Mouse (Mus musculus) MEL (cell line): ENCODE results near the gene Fgl2. TPM values are rescaled to one million over a fixed set of nuclear protein-coding genes. Genes with fewer than 3 reads are reported as not detected.

Source experiments
- DNase-seq: peaks from one replicate; pipeline ENCODE4 v3.0.0; 2011; ENCODE audit warnings: low read depth, low spot score
- H3K27ac ChIP-seq: 2 replicates; pipeline ENCODE4 v1.5.1; 2012; ENCODE audit warnings: low read depth, mild to moderate bottlenecking, control low read depth, low read length, moderate library complexity; ENCODE audit not compliant: control insufficient read depth
- H3K27me3 ChIP-seq, 2 experiments: fragments of 150-350 bp in 1 of 2; sonication (generic) in 1 of 2; 2 replicates each; pipeline ENCODE4 v1.6.1; 2012; ENCODE audit warnings: low read length in 2 of 2, mild to moderate bottlenecking in 2 of 2, improper control_type of control experiment in 1 of 2, moderate library complexity in 1 of 2; ENCODE audit not compliant: insufficient read depth in 2 of 2, control insufficient read depth in 1 of 2
- H3K36me3 ChIP-seq, 2 experiments: 2 replicates each; pipeline ENCODE4 v1.6.1; 2012 to 2014; ENCODE audit warnings: low read length in 2 of 2, improper control_type of control experiment in 1 of 2, inconsistent platforms in 1 of 2, mild to moderate bottlenecking in 1 of 2; ENCODE audit not compliant: insufficient read depth in 2 of 2, control insufficient read depth in 1 of 2
- H3K4me1 ChIP-seq, 2 experiments: fragments of 150-350 bp in 1 of 2; sonication (generic) in 1 of 2; 2 replicates each; pipeline ENCODE4 v1.6.1; 2012; ENCODE audit warnings: low read length in 2 of 2, improper control_type of control experiment in 1 of 2, mild to moderate bottlenecking in 1 of 2; ENCODE audit not compliant: insufficient read depth in 2 of 2, control insufficient read depth in 1 of 2
- H3K4me3 ChIP-seq, 2 experiments: fragments of 150-350 bp in 1 of 2; sonication (generic) in 1 of 2; 2 replicates each; pipeline ENCODE4 v1.5.1; 2012; ENCODE audit warnings: low read depth in 2 of 2, low read length in 2 of 2, mild to moderate bottlenecking in 2 of 2, moderate library complexity in 2 of 2, control low read depth in 1 of 2, improper control_type of control experiment in 1 of 2; ENCODE audit not compliant: control insufficient read depth in 1 of 2, insufficient read depth in 1 of 2
- H3K79me2 ChIP-seq: 2 replicates; pipeline ENCODE4 v1.6.1; 2012; ENCODE audit warnings: mild to moderate bottlenecking, low read length, moderate library complexity; ENCODE audit not compliant: control insufficient read depth, poor library complexity, insufficient read depth
- H3K9ac ChIP-seq: 2 replicates; pipeline ENCODE4 v1.6.1; 2012; ENCODE audit warnings: low read depth, mild to moderate bottlenecking, control low read depth, low read length, moderate library complexity; ENCODE audit not compliant: control insufficient read depth, poor library complexity, severe bottlenecking
- H3K9me3 ChIP-seq: fragments of 150-350 bp; sonication (generic); replicated peaks from 2 replicates; pipeline ENCODE4 v1.6.1; 2012; ENCODE audit warnings: mild to moderate bottlenecking, low read length, improper control_type of control experiment, moderate library complexity; ENCODE audit not compliant: insufficient read depth
- BHLHE40 ChIP-seq: IDR thresholded peaks from 2 replicates; pipeline ENCODE4 v1.6.1; 2012; ENCODE audit warnings: low read depth, mild to moderate bottlenecking, inconsistent platforms, low read length, improper control_type of control experiment, borderline replicate concordance
- CHD1 ChIP-seq: IDR thresholded peaks from 2 replicates; pipeline ENCODE4 v1.6.1; 2012; ENCODE audit warnings: low read depth, mild to moderate bottlenecking, inconsistent platforms, low read length, improper control_type of control experiment
- CHD2 ChIP-seq: IDR thresholded peaks from 2 replicates; pipeline ENCODE4 v1.6.1; 2011; ENCODE audit warnings: low read length, improper control_type of control experiment
- E2F4 ChIP-seq: IDR thresholded peaks from 2 replicates; pipeline ENCODE4 v1.6.1; 2011; ENCODE audit warnings: low read depth, low read length, improper control_type of control experiment, borderline replicate concordance
- ELF1 ChIP-seq: IDR thresholded peaks from 2 replicates; pipeline ENCODE4 v1.6.1; 2014; ENCODE audit warnings: low read depth, mild to moderate bottlenecking, inconsistent platforms, low read length, improper control_type of control experiment, moderate library complexity
- EP300 ChIP-seq, 2 experiments: IDR thresholded peaks; 2 replicates each; pipeline ENCODE4 v1.6.1; 2011; ENCODE audit warnings: improper control_type of control experiment in 2 of 2, low read length in 2 of 2, low read depth in 1 of 2, mild to moderate bottlenecking in 1 of 2
- HCFC1 ChIP-seq: IDR thresholded peaks from 2 replicates; pipeline ENCODE4 v1.6.1; 2012; ENCODE audit warnings: low read depth, mild to moderate bottlenecking, inconsistent platforms, low read length, improper control_type of control experiment, moderate library complexity
- KAT2A ChIP-seq: conservative IDR thresholded peaks from 2 replicates; pipeline ENCODE4 v1.6.1; 2012; ENCODE audit warnings: low read depth, low read length, improper control_type of control experiment, inconsistent platforms
- MAFK ChIP-seq: IDR thresholded peaks from 2 replicates; pipeline ENCODE4 v1.6.1; 2011; ENCODE audit warnings: low read depth, mild to moderate bottlenecking, low read length, improper control_type of control experiment, borderline replicate concordance
- MAZ ChIP-seq: IDR thresholded peaks from 2 replicates; pipeline ENCODE4 v1.6.1; 2012; ENCODE audit warnings: low read depth, mild to moderate bottlenecking, inconsistent platforms, low read length, improper control_type of control experiment
- MXI1 ChIP-seq: IDR thresholded peaks from 2 replicates; pipeline ENCODE4 v1.6.1; 2011; ENCODE audit warnings: mild to moderate bottlenecking, low read depth, low read length, improper control_type of control experiment
- MYB ChIP-seq: IDR thresholded peaks from 2 replicates; pipeline ENCODE4 v1.6.1; 2011; ENCODE audit warnings: mild to moderate bottlenecking, low read depth, low read length, improper control_type of control experiment
- MYC ChIP-seq: IDR thresholded peaks from 2 replicates; pipeline ENCODE4 v1.6.1; 2011; ENCODE audit warnings: low read depth, mild to moderate bottlenecking, low read length, improper control_type of control experiment, moderate library complexity
- NELFE ChIP-seq: IDR thresholded peaks from 2 replicates; pipeline ENCODE4 v1.6.1; 2011; ENCODE audit warnings: low read depth, low read length, improper control_type of control experiment
- NRF1 ChIP-seq: IDR thresholded peaks from 2 replicates; pipeline ENCODE4 v1.6.1; 2014; ENCODE audit warnings: low read depth, mild to moderate bottlenecking, inconsistent platforms, low read length, improper control_type of control experiment, moderate library complexity; ENCODE audit not compliant: poor library complexity, insufficient read depth, severe bottlenecking
- POLR2A ChIP-seq, 2 experiments: IDR thresholded peaks; 2 replicates each; pipeline ENCODE4 v1.6.1; 2011 to 2012; ENCODE audit warnings: low read length in 2 of 2, mild to moderate bottlenecking in 2 of 2, control low read depth in 1 of 2, improper control_type of control experiment in 1 of 2, low read depth in 1 of 2, moderate library complexity in 1 of 2; ENCODE audit not compliant: control insufficient read depth in 1 of 2, insufficient read depth in 1 of 2, poor library complexity in 1 of 2
- POLR2AphosphoS2 ChIP-seq: IDR thresholded peaks from 2 replicates; pipeline ENCODE4 v1.6.1; 2011; ENCODE audit warnings: low read length, improper control_type of control experiment
- POLR2AphosphoS5 ChIP-seq: IDR thresholded peaks from 2 replicates; pipeline ENCODE4 v1.6.1; 2012; ENCODE audit warnings: low read depth, borderline replicate concordance, mild to moderate bottlenecking, inconsistent platforms, low read length, moderate library complexity, mixed read lengths
- RCOR1 ChIP-seq: IDR thresholded peaks from 2 replicates; pipeline ENCODE4 v1.6.1; 2012; ENCODE audit warnings: low read depth, mild to moderate bottlenecking, inconsistent platforms, low read length, improper control_type of control experiment
- SMC3 ChIP-seq: IDR thresholded peaks from 2 replicates; pipeline ENCODE4 v1.6.1; 2011; ENCODE audit warnings: low read depth, low read length, improper control_type of control experiment
- TAL1 ChIP-seq: IDR thresholded peaks from 2 replicates; pipeline ENCODE4 v1.6.1; 2012; ENCODE audit warnings: mild to moderate bottlenecking, inconsistent platforms, low read length, moderate library complexity, mixed read lengths
- TBP ChIP-seq: IDR thresholded peaks from 2 replicates; pipeline ENCODE4 v1.8.0; 2011; ENCODE audit warnings: low read depth, low read length, improper control_type of control experiment
- UBTF ChIP-seq: IDR thresholded peaks from 2 replicates; pipeline ENCODE4 v1.6.1; 2012; ENCODE audit warnings: low read depth, mild to moderate bottlenecking, inconsistent platforms, low read length, improper control_type of control experiment, moderate library complexity, borderline replicate concordance; ENCODE audit not compliant: insufficient read depth
- USF1 ChIP-seq: IDR thresholded peaks from 2 replicates; pipeline ENCODE4 v1.6.1; 2014; ENCODE audit warnings: low read depth, mild to moderate bottlenecking, inconsistent platforms, low read length, improper control_type of control experiment, moderate library complexity
- USF2 ChIP-seq, 2 experiments: IDR thresholded peaks; 2 replicates each; pipeline ENCODE4 v1.6.1; 2011 to 2012; ENCODE audit warnings: improper control_type of control experiment in 2 of 2, low read length in 2 of 2, borderline replicate concordance in 1 of 2, inconsistent platforms in 1 of 2, low read depth in 1 of 2, mild to moderate bottlenecking in 1 of 2; ENCODE audit not compliant: insufficient read depth in 1 of 2
- polyA plus RNA-seq, 2 experiments: library from polyadenylated mRNA; stranded (reverse) in 1 of 2; unstranded in 1 of 2; fragments of >175 nt in 1 of 2; fragments of >200 nt in 1 of 2; gene quantifications; 2 replicates each; pipeline versions ENCODE4 v1.2.1 to v1.2.4; 2012; ENCODE audit warnings: low replicate concordance in 2 of 2, low read depth in 1 of 2; ENCODE audit not compliant: insufficient read length in 2 of 2, insufficient read depth in 1 of 2, missing spikeins in 1 of 2
- total RNA-seq: library from RNA; depleted of rRNA; stranded (reverse); fragments of 300-350 nt; gene quantifications from 2 replicates; pipeline ENCODE4 v1.2.3, GENCODE M21; 2012

The Fgl2 gene
- total and polyA plus RNA-seq, 3 experiments: 1.5 to 2.8 TPM; not detected in 1

DNA sequence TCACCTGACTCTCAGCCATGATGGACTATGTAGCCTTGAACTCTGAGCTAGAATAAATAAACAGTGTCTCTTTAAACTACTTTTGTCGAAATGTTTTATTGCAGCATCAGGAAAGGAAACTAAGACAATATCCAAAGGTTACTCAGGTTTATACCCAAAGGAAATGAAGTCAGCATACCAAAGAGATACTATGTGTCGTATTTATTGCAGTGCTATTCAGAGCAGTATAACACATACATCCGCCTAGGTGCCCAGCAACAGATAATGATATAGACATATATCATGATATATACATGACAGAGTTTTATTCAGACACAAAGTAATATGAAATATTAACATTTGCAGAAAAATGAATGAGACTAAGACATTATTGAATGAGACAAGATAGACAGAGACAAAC lies 9.1 kb upstream of the Fgl2 start:
- no peak overlapping the region for H3K4me3 ChIP-seq
- no peaks in the 10 kb centered on the region for H3K27me3 ChIP-seq
- no peak for TF ChIP-seq POLR2AphosphoS5
- TF ChIP-seq TAL1: no peak
- TF ChIP-seq MAZ: no peak
- TF ChIP-seq MYC: no peak
- no peak for TF ChIP-seq NELFE
- no peak for TF ChIP-seq UBTF
- no peak overlapping the region for H3K27ac ChIP-seq
- H3K4me1 ChIP-seq: no peaks in the 10 kb centered on the region
- H3K9me3 ChIP-seq: no peaks in the 10 kb centered on the region
- H3K36me3 ChIP-seq: no peaks in the 10 kb centered on the region
- no peak overlapping the region for H3K9ac ChIP-seq
- DNase-seq: no peak
- H3K79me2 ChIP-seq: no peaks in the 10 kb centered on the region

DNA sequence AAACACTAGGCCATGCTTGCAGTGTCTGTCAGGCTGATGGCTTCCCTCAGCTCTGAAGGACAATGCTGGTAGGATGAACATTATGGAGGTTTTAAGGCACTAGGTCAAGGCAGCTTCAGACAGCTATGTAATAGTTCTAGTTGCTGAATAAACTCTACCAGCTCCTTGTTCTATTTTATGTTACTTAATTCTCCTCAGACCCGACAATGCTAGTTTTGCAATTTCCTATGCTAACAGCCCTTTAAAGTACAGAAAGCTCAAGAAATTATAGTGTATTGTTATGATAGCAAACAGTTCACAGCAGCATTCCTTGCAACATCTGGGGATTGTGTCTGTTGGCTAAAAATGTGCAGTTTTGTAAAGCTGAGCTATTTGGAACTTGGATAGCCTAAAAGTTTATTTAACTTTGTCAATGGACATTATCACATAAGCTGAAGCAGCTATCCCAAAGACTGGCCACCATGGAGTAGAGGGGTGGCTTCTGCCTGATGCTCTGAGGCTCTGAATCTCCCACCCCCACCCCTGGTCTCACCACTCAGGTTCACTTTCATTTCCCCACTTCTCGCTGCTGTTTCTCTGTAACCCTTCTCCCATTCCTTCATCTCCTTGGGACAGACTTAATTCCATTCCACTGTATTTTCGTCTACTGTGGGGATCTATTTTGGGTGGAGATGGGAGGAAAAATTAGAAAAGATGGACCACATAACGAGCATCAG lies 5.9 kb upstream of the Fgl2 start:
- Histone ChIP-seq H3K27ac (no peak overlapping the region), H3K9ac (no peak overlapping the region), H3K4me3 (no peak overlapping the region), H3K27me3 (no peaks in the 10 kb centered on the region), H3K4me1 (peaks cover 0 to 11% of the 10 kb centered on the region in 2 experiments; a peak in 2 of 4 replicates), H3K79me2 (no peaks in the 10 kb centered on the region), H3K36me3 (peaks cover 0 to 6% of the 10 kb centered on the region in 2 experiments; a peak in 2 of 4 replicates), H3K9me3 (no peaks in the 10 kb centered on the region)
- no peak for TF ChIP-seq MAFK
- TF ChIP-seq RCOR1: no peak
- no peak for TF ChIP-seq KAT2A
- no peak for TF ChIP-seq MYC
- TF ChIP-seq HCFC1: no peak
- no peak for TF ChIP-seq NRF1
- no peak for TF ChIP-seq E2F4
- no peak for TF ChIP-seq MYB
- no peak for DNase-seq

GRCm38 (mm10) chr5:21367514-21367913 lies 4.9 kb upstream of the Fgl2 start:
- DNase-seq: no peak
- H3K9ac ChIP-seq: no peak overlapping the region
- peaks cover 0 to 8% of the 10 kb centered on the region in 2 experiments; a peak in 2 of 4 replicates for H3K36me3 ChIP-seq
- peaks cover 0 to 11% of the 10 kb centered on the region in 2 experiments; a peak in 2 of 4 replicates for H3K4me1 ChIP-seq
- H3K27ac ChIP-seq: no peak overlapping the region
- H3K9me3 ChIP-seq: no peaks in the 10 kb centered on the region
- no peaks in the 10 kb centered on the region for H3K27me3 ChIP-seq
- no peaks in the 10 kb centered on the region for H3K79me2 ChIP-seq
- H3K4me3 ChIP-seq: no peak overlapping the region
- TF ChIP-seq MXI1 (no peak), POLR2A (IDR thresholded peaks at IDR 0.05; ENCODE audit: control insufficient read depth in 1 of 2, insufficient read depth in 1 of 2, low read depth in 1 of 2, low read length in 2 of 2, poor library complexity in 1 of 2) (no peak), TBP (no peak), MAFK (no peak), USF1 (no peak), POLR2AphosphoS2 (no peak), CHD2 (no peak), CHD1 (no peak), ELF1 (no peak), BHLHE40 (no peak), KAT2A (no peak), SMC3 (no peak), POLR2AphosphoS5 (no peak), USF2 (IDR thresholded peaks at IDR 0.05; ENCODE audit: borderline replicate concordance in 1 of 2, insufficient read depth in 1 of 2, low read depth in 1 of 2, low read length in 2 of 2) (no peak), NELFE (no peak), EP300 (IDR thresholded peaks at IDR 0.05; ENCODE audit: low read depth in 1 of 2, low read length in 2 of 2) (no peak)
